Mouse (Mus musculus): ENCODE data around the gene Otulin.

The Otulin gene

DNA sequence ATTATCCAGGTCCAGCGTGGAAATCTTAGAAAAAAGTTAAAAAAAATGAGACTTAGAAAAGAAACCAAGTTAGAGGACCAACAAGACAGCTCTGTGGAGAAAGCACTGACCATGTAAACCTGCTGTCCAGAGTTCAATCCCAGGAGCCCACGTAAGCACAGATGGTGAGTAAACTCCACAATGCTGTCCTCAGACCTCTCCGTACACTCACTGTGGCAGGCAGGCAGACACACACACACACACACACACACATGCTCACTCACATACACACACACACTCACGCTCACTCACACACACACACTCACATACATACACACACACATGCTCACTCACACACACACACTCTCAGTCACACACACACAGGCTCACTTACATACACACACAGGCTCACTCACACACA lies 17.2 kb downstream of the Otulin start:
- no peak for DNase-seq (ENCODE audit: low spot score in 2 of 2)

DNA sequence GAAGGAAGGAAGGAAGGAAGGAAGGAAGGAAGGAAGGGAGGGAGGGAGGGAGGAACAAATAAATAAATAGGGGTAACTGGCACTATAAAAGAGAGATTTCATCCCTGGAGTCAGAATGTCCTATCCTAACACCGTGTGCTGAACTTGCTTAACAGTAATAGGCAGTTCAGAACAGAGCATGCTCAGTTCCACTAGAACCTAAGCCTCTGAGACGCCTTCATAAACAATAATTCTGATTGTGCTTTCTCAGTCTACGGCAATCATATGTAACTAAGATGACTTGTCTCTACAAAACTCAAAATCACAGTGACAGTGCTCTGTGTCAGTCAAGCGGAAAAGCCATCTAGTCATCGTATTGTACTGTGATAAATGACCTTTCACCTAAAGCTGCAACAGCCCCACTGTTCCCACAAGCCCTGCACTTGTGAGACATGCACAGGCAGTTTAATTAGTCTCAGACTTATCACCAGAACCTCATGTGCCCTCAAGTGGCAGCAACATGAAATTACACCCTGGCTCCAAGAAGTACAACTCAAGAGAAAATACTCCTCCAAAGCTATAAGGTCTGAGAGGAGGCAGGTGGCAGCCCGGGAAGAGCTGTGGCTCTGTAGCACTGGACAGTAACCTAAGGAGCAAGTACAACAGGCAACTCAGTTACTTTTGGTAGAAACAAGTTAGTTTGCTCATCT lies 17.8 kb downstream of the Otulin start:
- peak; percentile 27 to 53 for DNase-seq (ENCODE audit: low spot score in 2 of 2)

DNA sequence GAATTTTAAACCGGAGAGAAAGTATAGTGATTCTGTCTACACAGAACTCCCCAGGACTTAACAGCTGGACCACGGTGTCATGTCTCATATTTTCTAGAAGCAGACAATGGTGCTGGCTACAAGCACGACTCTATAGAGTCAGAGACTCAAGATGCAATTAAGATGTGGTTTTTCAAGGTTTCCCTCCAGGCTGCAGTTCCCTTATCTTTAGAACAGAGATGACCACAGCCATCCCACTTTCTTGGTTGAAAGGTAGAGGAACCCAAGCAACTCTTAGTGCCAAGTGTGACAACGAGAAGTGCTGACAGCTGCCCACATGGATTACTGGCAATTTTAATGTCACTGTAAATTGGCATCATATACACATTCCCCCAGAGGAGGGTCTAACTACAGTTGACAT lies 20.9 kb downstream of the Otulin start:
- no peak for DNase-seq (ENCODE audit: low spot score in 2 of 2)

DNA sequence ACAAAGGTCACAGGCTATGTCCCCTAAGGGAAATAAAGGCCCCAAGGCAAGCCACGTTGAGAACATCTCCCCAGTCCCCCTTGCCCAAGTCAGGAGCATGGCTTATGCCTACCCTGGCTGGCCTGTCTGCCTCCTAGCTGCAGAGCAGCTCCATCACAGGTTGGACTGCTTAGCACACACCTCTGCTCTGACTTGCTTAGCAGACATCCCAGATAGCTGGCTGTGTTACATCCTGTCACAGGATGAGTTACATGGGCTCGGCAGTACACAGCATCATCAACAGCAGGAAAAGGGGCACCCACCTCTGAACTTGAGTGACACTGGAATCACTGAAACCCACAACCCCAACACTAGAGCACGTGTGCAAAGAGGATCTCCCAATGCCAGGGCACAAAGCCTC lies 25.2 kb downstream of the Otulin start:
- no peak for DNase-seq (ENCODE audit: low spot score in 2 of 2)

DNA sequence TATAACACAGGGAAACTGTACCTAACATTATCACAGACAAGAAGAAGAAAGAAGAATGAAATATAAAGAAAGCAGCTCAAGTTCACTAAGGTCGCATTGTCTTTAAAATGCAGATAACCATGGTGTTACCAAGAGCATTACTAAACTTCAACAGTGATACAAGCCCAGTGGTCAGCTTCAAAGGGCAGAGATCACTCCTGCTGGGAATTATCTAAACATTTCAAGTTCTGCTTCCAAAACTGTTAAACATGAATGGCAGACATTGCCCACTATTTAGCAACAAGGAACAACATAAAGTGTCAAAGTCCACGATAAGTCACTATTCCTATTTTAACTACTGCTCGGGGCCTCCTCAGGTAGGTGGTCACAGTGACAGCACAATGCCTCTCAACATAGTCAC lies 25.9 kb downstream of the Otulin start:
- DNase-seq (ENCODE audit: low spot score in 2 of 2) = no peak

DNA sequence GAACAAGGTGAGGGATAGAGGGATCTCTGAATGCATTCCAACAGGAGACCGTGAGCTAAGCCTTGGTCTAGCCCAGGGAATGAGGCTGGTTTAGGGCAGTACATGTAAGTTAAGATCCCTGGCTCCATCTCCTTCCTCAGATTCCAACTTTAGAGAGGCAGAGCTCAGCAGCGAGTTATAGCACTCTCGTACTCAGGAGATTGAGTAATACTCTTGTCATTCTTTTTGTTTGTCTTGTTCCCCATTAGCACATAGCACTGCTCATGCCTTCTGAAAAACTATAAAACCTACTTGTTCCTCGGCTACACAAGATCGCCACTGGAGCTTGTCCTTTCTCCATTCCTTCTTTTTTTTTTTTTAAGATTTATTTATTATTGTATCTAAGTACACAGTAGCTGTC lies 30.0 kb downstream of the Otulin start:
- no peak for DNase-seq (ENCODE audit: low spot score in 2 of 2)

DNA sequence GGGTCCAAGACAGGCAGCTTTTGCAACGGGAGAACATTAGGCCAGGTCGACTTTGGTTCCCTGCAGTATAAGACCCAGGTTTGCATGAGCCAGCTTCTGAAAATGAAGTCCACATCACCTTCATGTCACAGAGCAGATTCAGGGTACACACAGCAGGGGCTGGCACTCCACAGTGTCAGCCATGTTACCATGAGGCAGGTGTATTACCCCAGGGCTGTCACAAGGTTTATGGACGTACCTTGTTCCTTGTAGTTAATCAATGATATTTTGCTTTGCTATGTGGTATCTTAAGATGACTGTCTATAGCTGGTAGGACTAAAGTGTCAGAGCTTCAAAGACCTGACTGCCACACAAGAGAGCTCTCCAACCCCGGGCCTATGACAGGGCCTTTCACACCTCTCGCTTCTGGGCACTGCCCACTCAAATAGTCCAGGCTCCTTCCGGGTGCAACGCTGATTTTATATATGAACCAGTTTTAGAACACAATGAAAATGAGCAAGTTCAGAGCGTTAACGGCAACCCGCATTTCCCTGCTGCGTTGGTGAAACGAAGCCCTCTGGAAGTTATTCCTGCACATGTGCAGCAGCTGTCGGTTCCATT lies 31.6 kb downstream of the Otulin start:
- no peak for DNase-seq (ENCODE audit: low spot score in 2 of 2)

DNA sequence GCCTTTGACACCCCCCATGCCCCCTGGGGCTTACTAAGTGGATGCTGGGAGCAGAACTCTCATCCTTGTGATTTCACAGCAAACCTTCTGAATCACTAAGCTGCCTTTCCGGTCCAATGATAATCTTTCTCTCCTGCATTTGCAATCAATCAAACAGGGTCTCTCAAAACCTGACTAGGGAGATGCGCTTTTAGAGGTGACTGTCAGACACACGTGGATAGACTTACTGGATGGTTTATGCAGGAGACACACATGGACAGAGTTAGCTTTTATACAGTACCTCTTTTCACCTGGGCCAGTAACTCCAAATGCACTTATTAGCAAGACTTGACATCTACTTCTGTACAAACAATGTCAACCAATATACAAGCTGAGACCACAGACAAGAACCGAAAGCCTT lies 33.0 kb downstream of the Otulin start:
- no peak for DNase-seq (ENCODE audit: low spot score in 2 of 2)

DNA sequence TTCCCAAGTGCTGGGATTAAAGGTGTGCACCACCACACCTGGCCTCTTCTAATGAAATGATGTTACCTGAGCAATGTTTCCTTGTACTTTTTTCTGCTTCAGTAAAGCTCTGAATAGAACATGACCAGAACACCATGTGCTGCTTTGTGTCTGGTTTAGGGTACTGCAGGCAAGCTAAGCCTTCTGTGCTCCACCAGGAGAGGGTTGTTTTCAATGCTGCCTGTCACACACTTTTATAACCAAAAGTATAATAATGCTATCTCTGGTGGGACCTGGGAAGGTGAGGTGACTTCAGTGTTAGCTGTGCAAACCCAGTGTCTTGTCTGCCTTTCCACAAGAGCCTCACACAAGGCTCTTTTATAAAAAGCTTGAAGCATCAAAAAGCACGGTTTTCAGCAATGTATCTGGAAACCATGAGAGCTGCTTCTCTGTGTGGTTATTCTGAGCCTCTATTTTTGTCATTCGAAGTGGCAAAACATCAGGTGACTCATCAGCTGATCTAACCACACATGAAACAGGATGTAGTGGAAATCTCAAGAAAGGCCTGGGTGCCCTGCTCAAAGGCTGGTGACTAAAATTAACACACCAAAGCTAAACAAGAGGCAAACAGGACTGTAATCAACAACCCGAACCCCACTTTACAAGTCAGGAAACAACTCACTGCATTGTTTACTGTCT lies 33.9 kb downstream of the Otulin start:
- DNase-seq (ENCODE audit: low spot score in 2 of 2) = no peak

DNA sequence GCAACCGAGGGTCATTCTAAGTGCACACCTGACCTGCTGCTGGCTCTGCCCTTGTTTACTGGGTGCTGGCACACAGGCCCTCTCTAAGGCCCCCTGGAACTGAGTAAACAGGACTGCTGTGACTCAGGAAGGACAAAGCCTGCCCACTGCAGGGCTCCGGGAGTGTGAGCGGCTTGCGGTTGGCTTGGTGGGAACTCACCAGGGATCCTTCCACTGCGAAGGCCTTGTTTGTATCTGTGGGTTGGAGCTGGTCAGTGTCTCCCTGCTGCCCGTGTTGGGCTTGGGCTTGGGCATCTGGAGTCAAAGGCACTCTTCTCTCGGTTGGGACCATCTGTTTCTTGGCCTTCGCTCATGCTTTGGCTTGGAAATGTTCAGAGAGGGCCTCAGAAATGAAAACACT lies 34.9 kb downstream of the Otulin start:
- no peak for DNase-seq (ENCODE audit: low spot score in 2 of 2)

DNA sequence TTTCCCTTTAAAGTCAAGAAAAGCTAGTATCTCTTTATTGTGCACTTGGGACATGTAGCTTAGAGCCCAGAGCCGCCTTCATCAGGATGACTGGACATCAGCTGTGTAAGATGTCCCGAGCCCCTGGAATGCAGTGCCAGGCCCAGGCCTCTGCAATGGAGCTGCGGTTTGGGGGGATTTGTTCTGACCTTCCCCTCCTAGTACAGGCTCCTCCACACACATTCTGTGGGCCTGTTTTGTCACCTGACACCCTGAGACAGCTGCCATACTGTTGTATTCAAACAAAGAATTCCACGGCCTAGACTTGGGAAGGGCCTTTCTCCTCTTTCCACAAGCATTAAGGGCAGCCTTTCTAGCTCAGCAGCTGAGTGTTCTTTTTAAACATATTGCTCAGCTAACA lies 35.5 kb downstream of the Otulin start:
- DNase-seq (ENCODE audit: low spot score in 2 of 2) = no peak

DNA sequence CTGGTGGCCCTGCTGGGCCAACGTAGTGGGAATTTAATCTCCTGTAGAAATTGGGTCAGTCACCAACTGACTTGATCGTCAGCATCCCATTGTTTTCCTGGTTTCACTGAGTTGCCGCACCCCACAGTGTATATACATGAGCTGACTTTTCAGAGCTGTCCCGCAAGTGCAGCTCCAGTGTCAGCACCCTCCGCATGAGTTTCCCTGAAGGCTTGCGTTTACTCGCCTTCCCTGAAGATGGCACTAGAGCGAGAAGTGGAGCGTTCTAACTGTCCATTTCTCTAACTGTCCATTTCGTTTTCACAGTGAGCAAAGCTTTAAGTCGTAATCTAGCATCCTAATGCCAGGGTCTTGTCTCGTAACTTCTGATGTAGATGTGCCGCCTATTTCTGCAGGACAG lies 36.8 kb downstream of the Otulin start:
- DNase-seq (ENCODE audit: low spot score in 2 of 2) = no peak

DNA sequence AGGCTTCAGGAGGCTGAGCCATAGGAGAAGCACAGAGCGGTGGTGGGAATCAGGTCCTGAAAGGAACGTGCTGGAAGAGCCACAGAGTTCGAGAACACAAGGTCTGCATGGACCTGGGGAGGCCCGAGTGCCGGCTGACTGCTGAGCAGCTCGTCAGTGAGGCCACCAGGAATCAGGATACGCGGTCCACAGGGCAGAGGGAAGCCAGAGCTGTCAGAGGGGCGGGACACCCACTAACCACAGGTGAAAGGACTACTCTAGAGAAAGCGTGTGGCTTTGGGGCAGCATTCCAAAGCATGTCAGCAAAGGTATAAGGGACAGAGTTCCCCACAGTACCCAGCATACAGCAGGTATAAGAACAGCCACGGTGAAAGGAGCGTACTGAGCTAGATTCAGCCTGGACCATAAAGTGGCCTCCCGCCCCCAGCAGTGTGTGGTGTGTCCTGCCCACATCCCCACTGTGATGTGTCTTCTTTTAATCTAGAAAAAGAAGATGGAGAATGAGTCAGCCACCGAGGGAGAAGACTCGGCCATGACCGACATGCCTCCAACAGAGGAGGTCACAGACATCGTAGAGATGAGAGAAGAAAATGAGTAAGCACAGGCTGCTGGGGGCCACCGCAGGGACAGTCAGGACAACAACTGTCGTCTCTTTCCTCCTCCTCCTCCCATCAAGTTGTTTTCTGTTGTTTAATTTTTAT lies 37.7 kb downstream of the Otulin start:
- no peak for DNase-seq (ENCODE audit: low spot score in 2 of 2)

DNA sequence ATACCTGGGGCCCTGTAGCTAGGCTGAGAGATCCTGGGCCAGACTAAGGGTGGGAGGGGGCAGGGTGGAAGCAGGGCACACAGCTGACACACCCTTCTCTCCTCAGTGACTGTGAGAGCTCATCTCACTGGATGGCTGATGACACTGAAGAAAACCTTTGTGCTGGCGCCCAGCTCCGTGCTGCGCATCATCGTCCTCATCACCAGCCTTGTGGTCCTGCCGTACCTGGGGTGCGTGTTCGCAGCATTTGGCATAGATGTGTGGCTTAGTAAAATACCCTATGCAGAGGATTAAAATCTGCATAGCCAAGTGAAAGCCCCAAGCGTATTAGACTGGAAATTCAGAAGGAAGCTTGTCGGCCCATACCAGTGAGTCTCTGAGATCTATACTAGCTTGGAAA lies 39.7 kb downstream of the Otulin start:
- DNase-seq (ENCODE audit: low spot score in 2 of 2) = no peak

DNA sequence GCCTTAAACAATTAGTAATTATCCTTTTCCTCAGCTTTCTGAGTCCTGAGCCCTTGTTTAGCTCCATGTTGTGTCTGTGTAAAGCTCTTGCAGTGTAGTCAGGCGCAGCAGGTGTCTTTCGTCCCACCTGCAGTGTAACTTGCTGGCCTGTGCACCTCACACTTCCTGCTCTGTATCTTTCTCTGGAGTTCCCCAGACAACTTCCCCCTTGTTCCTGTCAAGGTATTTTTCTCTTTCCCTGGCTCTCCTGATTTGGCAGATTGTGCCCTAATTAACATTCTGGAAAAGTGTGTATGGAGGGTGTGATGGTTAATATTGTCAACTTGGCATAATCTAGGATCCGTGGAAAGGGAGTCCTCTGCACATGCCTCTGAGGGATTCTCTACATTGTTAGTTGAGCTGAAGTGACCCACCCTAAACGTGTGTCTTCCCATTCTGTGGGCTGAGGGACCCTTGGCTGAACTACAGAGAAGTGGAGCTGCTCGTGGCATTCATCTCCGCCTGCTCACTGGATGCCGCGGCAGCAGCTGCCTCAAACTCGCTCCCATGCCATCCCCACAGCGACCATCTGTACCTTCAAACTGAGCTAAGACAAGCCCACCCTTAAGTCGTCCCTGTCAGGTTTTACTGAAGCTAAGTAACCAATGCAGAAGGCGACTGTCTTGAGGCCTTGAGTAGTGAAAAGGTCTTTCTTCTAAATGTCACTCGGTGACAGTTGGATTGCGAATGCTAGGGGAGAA lies 42.2 kb downstream of the Otulin start:
- DNase-seq (ENCODE audit: low spot score in 2 of 2) = no peak

DNA sequence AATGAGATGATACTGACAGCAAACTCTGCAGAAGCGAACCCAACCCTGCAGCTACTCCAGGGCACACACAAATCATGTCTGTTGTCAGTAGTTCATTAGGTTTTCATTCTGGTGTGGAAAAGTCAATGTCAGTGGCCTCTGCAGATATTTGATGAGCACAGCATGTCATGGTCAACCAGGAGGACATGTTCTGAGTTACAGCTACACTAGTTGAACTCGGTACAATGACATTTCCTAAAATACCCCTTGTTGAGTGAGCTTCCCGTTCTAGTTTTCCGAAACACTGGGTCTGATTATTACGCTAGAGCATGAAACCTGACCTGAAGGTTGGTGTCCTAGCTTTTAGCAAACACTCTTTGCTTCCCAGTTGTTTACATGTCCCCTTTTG lies 44.4 kb downstream of the Otulin start:
- DNase-seq (ENCODE audit: low spot score in 2 of 2) = no peak

DNA sequence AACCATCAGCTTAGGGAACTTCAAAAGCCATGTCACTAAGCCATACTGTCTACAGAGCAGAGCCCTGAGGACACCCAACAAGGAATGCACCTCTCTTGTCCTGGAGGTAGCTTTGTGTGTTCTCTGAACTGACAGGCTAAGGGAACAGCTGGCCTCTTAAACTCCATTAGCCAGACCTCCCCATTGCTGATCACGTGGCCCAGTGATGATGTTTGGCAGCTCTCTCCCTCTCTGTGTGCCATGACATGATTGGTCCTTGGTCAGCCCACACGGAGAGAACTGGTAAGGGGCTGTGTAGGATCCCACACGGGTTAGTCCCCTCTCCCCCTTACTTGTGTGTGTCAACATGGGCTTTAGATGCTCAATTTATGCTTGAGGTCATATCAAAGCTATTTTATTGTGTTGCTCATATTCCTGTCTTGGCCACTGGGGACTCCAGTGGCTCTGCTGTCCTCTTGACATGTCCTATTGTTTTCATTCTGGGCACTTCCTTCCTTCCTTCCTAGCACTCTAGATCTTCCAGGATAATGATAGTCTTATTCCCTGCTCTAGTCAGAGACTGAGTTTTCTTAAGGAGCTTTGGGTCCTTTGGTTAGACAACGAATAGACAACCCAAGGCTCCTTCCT lies 44.9 kb downstream of the Otulin start:
- no peak for DNase-seq (ENCODE audit: low spot score in 2 of 2)

DNA sequence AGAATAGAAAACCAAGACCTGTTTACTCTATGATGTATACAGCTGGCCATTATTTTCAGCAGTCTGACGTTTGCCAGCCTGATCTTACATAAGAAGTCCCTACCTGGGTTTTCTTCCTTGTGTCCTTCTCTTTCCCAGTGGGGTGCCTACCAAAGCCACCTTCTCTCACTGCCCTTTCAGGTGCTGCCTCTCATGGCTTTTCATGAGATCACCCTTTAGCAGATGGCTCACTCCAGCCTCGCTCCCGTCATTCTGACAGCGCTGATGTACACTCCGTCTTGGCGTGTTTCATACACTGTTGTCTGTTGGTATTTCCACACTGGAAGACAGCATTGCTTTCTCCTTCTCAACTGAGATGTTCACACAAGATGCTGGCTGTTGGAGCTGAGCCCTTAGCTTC lies 46.9 kb downstream of the Otulin start:
- no peak for DNase-seq (ENCODE audit: low spot score in 2 of 2)

DNA sequence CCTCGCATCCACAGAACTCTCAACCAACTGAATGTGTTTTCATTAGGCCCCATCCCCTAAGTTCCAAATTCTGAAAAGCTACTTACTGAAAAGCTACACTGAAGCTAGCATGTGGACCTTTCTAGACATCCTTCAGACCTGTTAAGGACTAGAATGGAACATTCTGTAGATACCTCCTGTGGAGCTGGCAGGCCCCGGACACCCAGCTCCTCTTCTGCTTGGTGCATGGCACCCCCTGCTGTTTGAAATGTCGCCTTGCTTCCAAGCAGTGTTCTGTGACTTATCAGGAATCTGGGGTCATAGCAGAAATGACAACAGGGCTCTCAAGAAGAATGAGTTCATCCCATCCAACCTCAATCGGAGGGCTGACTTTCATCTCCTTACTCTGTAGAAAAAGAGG lies 47.5 kb downstream of the Otulin start:
- DNase-seq (ENCODE audit: low spot score in 2 of 2) = no peak

DNA sequence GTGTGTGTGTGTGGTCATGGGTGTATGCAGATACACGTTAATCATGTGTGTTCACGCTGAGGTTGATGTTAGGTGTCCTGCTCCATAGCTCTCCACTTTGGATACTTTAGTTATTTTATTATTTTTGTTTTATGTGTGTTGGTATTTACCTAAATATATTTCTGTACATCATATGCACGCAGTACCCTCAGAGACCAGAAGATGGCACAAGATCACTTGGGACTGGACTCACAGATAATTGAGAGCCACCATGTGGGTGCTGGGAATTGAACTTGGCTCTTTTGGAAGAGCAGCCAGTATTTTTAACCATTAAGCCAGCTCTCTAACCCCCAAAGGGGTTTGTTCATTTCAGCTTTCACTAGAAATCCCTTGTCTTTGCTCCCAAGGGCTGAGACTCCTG lies 48.1 kb downstream of the Otulin start:
- peak in 1 of 2 experiments; percentile 35 for DNase-seq (ENCODE audit: low spot score in 2 of 2)

DNA sequence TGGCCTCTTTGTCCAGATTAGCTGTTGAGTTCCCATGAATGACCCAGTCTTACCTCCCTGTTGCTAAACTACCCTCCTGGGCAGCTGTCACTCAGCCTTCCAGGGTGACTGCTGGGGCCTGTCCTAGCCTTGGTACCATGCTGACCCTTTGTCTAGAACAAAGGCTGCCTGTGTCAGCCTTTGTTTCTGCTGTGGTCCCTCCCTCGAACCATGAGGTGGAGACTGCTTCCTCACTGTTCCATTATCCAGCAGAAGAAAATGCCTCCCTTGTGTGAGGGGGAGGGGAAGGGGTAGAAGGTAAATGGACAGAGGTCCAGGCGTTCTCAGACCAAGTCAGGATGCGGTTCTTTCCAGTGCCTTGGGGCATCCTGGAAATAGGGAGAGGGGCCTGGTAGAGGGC lies 48.9 kb downstream of the Otulin start:
- no peak for DNase-seq (ENCODE audit: low spot score in 2 of 2)

DNA sequence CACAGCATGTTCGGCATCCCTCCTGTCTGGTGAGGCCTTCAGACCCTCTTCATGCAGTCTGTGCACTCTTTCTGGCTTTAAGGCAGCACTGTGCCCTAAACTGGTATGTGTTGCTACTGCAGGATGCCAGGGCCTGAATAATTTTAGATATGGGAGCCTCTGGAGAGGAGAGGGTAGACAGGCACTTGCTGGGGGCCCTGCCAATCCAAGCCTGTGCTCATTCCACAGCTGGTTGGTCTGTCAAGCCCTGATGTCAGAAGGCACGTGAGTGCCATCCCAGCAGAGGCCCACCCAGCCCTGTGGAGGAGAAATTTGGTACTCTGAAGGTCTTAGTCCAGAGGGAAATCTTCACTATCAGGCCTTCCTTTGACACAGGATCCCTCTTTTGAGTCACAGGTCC lies 49.7 kb downstream of the Otulin start:
- no peak for DNase-seq (ENCODE audit: low spot score in 2 of 2)
